Mouse (Mus musculus) midbrain, embryonic 13.5 days (tissue): ENCODE data around the gene Zfp467. TPM values are rescaled to one million over a fixed set of nuclear protein-coding genes. Genes with fewer than 3 reads are reported as not detected.
A peak's percentile ranks its signal among the peaks of the same experiment; 100 is the strongest.

Experiments used
- ATAC-seq: fragments of 200-750 bp; cut with Nextera tagmentation; 2 replicates; pipeline ENCODE4 v1.8.0; 2017; ENCODE audit warnings: mild to moderate bottlenecking, moderate TSS enrichment, moderate library complexity
- H3K27ac ChIP-seq: fragments of 300-500 bp; sonication (generic); 2 replicates; pipeline ENCODE4 v1.5.1; 2015; ENCODE audit warnings: inconsistent platforms, mild to moderate bottlenecking, moderate library complexity
- H3K27me3 ChIP-seq: fragments of 300-500 bp; sonication (generic); 2 replicates; pipeline ENCODE4 v1.6.1; 2015; ENCODE audit warnings: mild to moderate bottlenecking, inconsistent platforms
- H3K36me3 ChIP-seq: fragments of 300-500 bp; sonication (generic); 2 replicates; pipeline ENCODE4 v1.6.1; 2015; ENCODE audit warnings: mild to moderate bottlenecking, inconsistent platforms
- H3K4me1 ChIP-seq: fragments of 300-500 bp; sonication (generic); replicated peaks from 2 replicates; pipeline ENCODE4 v1.6.1; 2015; ENCODE audit warnings: inconsistent platforms
- H3K4me2 ChIP-seq: fragments of 300-500 bp; sonication (generic); replicated peaks from 2 replicates; pipeline ENCODE4 v1.6.1; 2015; ENCODE audit warnings: moderate library complexity, mild to moderate bottlenecking, inconsistent platforms
- H3K4me3 ChIP-seq: fragments of 300-500 bp; sonication (generic); replicated peaks from 2 replicates; pipeline ENCODE4 v1.5.1; 2015; ENCODE audit warnings: mild to moderate bottlenecking, inconsistent platforms
- H3K9ac ChIP-seq: fragments of 300-500 bp; sonication (generic); replicated peaks from 2 replicates; pipeline ENCODE4 v1.6.1; 2015; ENCODE audit warnings: mild to moderate bottlenecking, inconsistent platforms
- H3K9me3 ChIP-seq: fragments of 300-500 bp; sonication (generic); 2 replicates; pipeline ENCODE4 v1.6.1; 2016; ENCODE audit warnings: mild to moderate bottlenecking, inconsistent platforms
- WGBS: fragments of 180-500 bp; shearing (Covaris S2); methylation state at CpG from one replicate; pipeline ENCODE4 v1.1.7; 2015; 5-methylcytosine and 5-hydroxymethylcytosine counted together
- polyA plus RNA-seq: library from polyadenylated mRNA; unstranded; fragments of >200 nt; fragmentation: Nextera tagmentation; extraction: Ambion mirVana; gene quantifications from 2 replicates; pipeline ENCODE4 v1.2.1, GENCODE M21; 2015

The Zfp467 gene
- polyA plus RNA-seq, 1 experiment from 2014 or later, result 24.3 TPM

DNA sequence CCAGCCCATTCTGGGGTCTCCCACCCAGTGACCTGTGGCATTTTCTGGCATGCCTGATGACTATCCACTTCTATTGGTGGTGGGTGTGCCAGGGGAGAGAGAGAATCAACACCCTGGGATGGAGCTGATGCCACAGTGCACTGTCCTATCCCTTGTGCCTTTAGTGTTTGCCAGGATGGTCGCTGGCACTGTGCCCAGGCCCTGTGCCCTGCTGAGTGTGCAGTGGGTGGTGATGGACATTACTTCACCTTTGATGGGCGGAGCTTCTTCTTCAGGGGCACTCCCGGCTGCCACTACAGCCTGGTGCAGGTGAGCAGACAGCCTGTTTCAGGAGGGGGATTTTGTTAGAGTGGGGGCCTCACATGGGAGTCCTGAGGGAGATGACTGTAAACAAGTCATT lies 7.1 kb upstream of the Zfp467 start:
- H3K4me1 ChIP-seq, result 0 out of 2 replicates have a peak, but pooled peaks cover 3% of the 10 kb centered on the region
- H3K9ac ChIP-seq, result no peak overlapping the region
- 75% methylated on average over 3 of the region's 3 CpGs for WGBS
- no peaks in the 10 kb centered on the region for H3K9me3 ChIP-seq
- no peaks in the 10 kb centered on the region for H3K27me3 ChIP-seq
- H3K4me2 ChIP-seq, result no peak overlapping the region
- no peak for ATAC-seq
- no peak overlapping the region for H3K4me3 ChIP-seq
- H3K27ac ChIP-seq, result no peak overlapping the region
- no peaks in the 10 kb centered on the region for H3K36me3 ChIP-seq

DNA sequence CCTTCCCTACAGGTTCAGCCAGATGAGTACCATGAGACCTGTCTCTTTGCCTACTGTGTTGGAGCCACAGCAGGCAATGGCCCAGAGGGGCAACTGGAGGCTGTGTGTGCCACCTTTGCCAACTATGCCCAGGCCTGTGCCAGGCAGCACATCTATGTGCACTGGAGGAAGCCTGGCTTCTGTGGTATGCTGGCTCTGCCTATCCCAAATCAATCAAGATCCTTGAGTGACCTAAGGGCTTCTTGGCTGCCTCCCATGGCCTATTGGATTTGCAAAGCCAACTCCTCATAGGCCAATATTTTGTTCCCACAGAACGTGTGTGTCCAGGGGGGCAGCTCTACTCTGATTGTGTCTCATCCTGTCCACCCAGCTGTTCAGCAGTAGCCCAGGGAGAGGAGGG lies 6.5 kb upstream of the Zfp467 start:
- Histone ChIP-seq H3K9ac (no peak overlapping the region), H3K27ac (no peak overlapping the region), H3K9me3 (no peaks in the 10 kb centered on the region), H3K4me3 (no peak overlapping the region), H3K4me1 (0 out of 2 replicates have a peak, but pooled peaks cover 3% of the 10 kb centered on the region), H3K27me3 (no peaks in the 10 kb centered on the region), H3K36me3 (no peaks in the 10 kb centered on the region), H3K4me2 (no peak overlapping the region)
- no peak for ATAC-seq
- 50% methylated on average over 1 of the region's 1 CpGs for WGBS

DNA sequence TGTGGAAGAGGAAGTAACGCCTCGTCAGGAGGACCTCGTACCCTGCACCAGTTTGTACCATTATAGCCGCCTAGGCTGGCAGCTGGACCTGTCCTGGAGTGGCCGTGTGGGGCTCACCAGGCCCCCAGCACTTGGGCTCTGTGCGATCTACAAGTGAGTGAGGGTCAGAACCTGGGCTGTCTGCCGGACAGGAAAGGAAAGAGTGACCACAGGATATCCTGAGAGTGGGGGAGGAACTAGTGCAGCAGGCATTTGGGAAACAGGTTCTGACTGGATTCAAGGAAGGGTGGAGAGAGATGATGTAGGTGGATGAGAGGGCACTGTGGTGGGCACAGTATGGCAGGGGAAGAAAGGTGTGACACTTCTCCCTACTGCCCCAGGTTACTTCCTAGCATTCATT lies 2.9 kb upstream of the Zfp467 start:
- Histone ChIP-seq H3K9ac (no peak overlapping the region), H3K27ac (no peak overlapping the region), H3K4me2 (no peak overlapping the region), H3K4me3 (no peak overlapping the region), H3K9me3 (no peaks in the 10 kb centered on the region), H3K36me3 (no peaks in the 10 kb centered on the region), H3K4me1 (peaks cover 14% of the 10 kb centered on the region), H3K27me3 (no peaks in the 10 kb centered on the region)
- no peak for ATAC-seq
- 79% methylated on average over 7 of the region's 7 CpGs for WGBS

DNA sequence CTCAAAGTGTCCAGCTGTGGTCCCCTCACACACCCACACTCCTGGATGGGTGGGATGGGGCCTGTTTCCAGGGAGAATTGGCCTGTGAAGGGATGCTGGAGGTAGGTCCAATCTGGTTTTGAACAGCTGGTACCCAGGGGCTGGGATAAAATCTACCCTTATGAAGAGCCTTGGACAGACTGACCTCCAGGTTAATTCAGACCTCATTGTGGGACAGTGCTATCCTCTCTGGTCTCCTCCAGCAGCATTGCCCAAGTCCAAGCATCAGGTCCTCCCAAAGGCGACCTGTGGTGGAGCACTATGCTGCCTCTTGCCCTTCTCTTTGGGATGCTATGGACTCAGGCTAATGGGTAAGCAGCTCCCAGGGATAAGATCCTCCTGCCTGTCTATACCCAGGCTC lies 2.3 kb upstream of the Zfp467 start, which contains the start of gene Sspo:
Sspo (plus strand) TSS at position 301 of the 400 bp plus-strand sequence.
- WGBS, result 92% methylated on average over 1 of the region's 1 CpGs
- Histone ChIP-seq H3K9me3 (no peaks in the 10 kb centered on the region), H3K9ac (no peak within 1 kb of the TSS), H3K27me3 (no peaks in the 10 kb centered on the region), H3K27ac (no peak within 1 kb of the TSS), H3K4me1 (peaks cover 19% of the 10 kb centered on the region), H3K36me3 (no peaks in the 10 kb centered on the region), H3K4me2 (no peak within 1 kb of the TSS), H3K4me3 (no peak within 1 kb of the TSS)
- no peak for ATAC-seq

DNA sequence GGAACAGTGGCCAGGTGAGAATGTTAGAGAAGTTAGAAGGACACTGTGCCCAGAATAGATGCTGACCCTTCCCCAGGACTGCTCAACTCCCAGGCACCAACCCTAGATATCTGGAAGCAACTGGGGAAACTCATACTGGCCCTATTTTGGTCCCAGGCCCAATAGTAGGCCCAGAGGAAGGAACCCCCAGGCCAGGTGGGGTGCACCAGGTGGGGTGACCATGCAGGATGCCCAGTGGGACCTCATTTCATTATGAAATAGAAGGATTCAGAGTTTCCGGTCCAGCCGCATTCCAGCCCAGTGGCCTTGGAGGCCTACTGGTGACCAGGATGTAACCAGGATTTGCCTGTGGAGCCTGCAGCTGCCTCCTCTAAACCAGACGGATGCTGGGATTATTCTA lies 1.3 kb upstream of the Zfp467 start:
- 64% methylated on average over 3 of the region's 3 CpGs for WGBS
- ATAC-seq, result no peak
- Histone ChIP-seq H3K36me3 (peaks cover 7% of the 10 kb centered on the region), H3K9ac (no peak overlapping the region), H3K4me3 (no peak overlapping the region), H3K27me3 (no peaks in the 10 kb centered on the region), H3K9me3 (no peaks in the 10 kb centered on the region), H3K4me2 (no peak overlapping the region), H3K4me1 (peaks cover 19% of the 10 kb centered on the region), H3K27ac (no peak overlapping the region)

DNA sequence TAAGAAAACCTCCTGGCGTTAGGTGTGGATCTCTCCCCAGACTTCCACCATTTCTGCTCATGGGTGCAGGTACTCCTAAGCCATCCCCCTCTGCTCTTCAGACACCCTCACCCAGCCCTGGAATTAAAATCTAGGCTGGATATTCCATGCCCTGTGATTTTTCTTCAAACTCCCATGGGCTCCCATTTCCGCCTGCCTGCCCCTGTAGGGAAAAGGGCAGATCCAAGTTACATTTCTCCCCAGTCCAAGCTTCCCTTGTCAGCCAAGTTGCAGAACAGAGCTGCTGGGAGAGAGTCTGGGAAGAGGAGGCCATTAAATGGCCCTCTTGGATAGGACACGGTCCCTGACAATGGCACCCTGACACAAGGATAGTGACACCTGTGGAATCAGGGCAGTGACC lies 631 bp upstream of the Zfp467 start:
- Histone ChIP-seq H3K27me3 (0 out of 2 replicates have a peak, but pooled peaks cover under 1% of the 10 kb centered on the region), H3K4me1 (peaks cover 20% of the 10 kb centered on the region), H3K27ac (peak overlapping the region; percentile 80), H3K9ac (peak overlapping the region; percentile 87; the same call in 1 of the 2 replicates), H3K4me3 (peak overlapping the region; percentile 80), H3K9me3 (no peaks in the 10 kb centered on the region), H3K36me3 (peaks cover 13% of the 10 kb centered on the region), H3K4me2 (peak overlapping the region; percentile 95)
- ATAC-seq, result no peak
- 34% methylated on average over 3 of the region's 3 CpGs for WGBS

DNA sequence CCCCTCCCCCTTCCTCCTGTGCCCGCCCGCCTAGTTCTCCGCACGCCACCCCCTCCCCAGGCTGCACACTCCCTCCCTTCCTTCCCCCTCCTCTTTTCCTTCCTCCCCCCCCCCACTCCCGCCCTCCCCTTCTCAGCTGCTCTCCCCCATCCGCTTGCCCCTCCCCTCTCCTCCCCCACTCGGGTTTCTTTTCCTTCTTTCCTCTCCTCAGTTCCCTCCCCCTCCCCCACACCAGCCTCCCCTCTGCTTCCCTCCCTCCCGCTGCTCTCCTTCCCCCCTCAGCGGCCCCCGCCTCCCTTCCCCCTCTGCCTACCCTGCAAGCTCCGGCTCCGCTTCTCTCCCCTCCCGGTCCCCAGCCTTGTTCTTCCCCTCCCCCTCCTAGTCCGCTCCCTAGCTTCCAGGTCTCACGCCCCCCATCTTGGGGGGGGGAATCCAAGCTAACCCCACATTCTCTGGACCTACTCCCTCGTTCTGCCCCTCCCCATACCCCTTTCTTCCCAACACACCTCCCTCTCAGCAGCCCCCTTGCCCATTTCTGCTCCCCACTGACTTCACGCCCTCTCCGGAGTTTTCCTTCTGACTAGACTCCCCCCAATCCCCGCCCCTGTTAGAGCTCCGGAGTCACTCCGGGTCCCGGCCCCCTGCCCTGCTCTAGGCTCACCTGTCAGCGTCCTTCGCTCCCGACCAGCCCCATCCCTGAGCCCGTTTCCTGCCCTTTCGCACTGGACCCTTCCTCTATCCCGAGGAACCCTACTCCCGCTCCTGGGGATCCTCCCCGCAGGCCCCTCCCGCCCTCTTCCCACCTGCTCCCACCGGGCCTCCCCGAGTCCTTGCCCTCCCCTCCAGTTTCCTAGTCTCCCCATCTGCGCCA lies 1.1 kb downstream of the Zfp467 start:
- Histone ChIP-seq H3K27me3 (peaks cover 15% of the 10 kb centered on the region), H3K9ac (peak overlapping the region; percentile 87), H3K36me3 (peaks cover 14% of the 10 kb centered on the region), H3K4me3 (peak overlapping the region; percentile 80), H3K4me2 (peak overlapping the region; percentile 95), H3K4me1 (peaks cover 34% of the 10 kb centered on the region), H3K27ac (peak overlapping the region; percentile 80), H3K9me3 (no peaks in the 10 kb centered on the region)
- 3% methylated on average over 34 of the region's 34 CpGs for WGBS
- peak; percentile 72 for ATAC-seq

DNA sequence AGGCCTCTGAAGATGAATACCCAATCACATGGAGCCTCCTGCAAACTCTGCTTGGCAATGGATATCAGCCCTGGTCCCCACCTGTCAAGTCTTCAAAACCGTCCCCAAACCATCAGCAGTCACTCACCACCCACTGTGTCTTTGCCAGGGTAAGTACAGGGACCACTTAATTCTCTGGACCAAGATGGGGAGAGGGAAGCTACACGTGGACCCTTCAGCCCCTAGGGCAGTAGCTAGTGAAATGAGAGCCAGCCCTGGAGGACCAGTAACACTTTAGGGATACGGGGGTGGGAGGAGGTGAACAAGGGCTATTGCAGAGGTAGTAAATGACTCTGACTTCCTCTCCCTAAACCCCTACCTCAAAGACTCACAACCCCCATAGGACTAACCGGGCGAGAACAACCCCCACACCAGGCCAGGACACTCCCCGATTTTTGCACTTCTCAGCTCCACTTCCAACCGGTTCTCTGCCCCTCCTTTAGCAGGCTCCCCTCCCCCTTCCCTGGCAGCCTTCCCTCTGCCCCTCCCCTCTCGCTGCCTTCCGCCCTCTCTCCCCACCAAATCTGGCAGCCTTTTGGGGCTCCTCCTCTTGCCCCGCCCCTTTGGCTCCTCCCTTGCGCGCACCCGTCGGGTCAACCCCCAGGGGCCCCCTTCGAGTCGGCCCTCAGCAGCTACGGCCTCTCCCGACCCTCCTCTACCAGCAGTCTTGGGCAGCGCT lies 1.9 kb downstream of the Zfp467 start:
- Histone ChIP-seq H3K9me3 (no peaks in the 10 kb centered on the region), H3K9ac (peak overlapping the region; percentile 58), H3K4me1 (peaks cover 42% of the 10 kb centered on the region), H3K27ac (peak overlapping the region; percentile 80), H3K4me2 (peak overlapping the region; percentile 95), H3K36me3 (peaks cover 16% of the 10 kb centered on the region), H3K4me3 (peak overlapping the region; percentile 80), H3K27me3 (peaks cover 23% of the 10 kb centered on the region)
- ATAC-seq, result peak; percentile 86
- under 1% methylated on average over 19 of the region's 19 CpGs for WGBS

DNA sequence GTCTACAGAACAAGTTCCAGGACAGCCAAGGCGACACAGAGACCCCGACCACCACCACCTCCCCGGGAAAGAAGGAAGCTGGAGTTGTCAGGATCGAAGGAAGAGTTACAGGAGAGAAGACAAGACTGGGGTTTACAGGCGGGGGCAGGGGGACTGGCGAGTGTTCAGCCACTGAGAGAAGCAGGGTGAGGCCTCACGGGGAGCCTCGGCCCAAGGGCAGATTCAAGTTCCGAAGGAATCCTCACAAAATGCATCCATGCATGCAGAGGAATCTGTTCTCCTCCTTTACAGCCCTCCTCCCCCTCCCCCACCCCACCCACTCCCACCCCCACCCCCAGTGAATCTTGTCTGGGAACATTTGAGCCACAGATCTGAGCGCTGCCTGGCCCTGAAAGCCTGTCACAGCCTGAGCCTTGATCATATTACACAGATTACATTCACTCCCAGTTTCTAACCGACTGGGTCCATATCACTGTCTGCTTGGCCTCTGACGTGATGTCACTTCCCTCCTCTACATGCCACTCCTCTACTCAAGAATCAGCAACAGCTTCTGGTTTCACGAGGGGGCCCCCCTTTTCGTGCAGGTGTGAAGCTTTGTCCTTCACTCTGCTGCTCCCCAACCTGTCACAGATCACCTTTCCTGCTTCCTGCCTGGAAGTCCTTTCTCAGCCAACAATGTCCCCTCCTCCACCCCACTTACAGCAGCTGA lies 5.2 kb downstream of the Zfp467 start:
- H3K9me3 ChIP-seq, result no peaks in the 10 kb centered on the region
- peaks cover 42% of the 10 kb centered on the region for H3K4me1 ChIP-seq
- H3K27me3 ChIP-seq, result peaks cover 47% of the 10 kb centered on the region
- no peak overlapping the region for H3K27ac ChIP-seq
- no peak overlapping the region for H3K4me3 ChIP-seq
- H3K9ac ChIP-seq, result no peak overlapping the region
- H3K4me2 ChIP-seq, result no peak overlapping the region
- ATAC-seq, result no peak
- H3K36me3 ChIP-seq, result peaks cover 32% of the 10 kb centered on the region
- 43% methylated on average over 14 of the region's 14 CpGs for WGBS

DNA sequence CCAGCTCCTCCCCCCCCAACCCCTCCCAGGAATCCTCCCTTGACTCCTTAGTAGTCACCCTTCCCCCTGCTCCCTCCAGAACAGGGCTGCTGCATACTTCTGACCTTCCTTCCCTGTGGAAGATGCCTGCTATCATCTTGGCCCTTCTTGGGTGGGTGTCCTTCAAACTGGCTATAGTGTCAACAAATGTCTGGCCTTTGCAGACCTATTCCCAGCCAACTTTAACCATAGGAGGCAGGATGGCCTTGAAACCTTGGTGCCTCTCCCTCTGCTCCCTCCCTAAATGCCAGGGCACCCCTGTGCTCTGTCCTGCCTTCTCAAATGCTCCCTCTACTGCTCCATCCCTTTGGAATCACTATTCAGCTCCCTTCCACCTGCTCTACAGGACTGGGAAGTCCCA lies 6.0 kb downstream of the Zfp467 start:
- Histone ChIP-seq H3K4me1 (peaks cover 42% of the 10 kb centered on the region), H3K27me3 (peaks cover 47% of the 10 kb centered on the region), H3K4me3 (no peak overlapping the region), H3K4me2 (no peak overlapping the region), H3K27ac (no peak overlapping the region), H3K9me3 (no peaks in the 10 kb centered on the region), H3K9ac (no peak overlapping the region), H3K36me3 (peaks cover 32% of the 10 kb centered on the region)
- ATAC-seq, result no peak

DNA sequence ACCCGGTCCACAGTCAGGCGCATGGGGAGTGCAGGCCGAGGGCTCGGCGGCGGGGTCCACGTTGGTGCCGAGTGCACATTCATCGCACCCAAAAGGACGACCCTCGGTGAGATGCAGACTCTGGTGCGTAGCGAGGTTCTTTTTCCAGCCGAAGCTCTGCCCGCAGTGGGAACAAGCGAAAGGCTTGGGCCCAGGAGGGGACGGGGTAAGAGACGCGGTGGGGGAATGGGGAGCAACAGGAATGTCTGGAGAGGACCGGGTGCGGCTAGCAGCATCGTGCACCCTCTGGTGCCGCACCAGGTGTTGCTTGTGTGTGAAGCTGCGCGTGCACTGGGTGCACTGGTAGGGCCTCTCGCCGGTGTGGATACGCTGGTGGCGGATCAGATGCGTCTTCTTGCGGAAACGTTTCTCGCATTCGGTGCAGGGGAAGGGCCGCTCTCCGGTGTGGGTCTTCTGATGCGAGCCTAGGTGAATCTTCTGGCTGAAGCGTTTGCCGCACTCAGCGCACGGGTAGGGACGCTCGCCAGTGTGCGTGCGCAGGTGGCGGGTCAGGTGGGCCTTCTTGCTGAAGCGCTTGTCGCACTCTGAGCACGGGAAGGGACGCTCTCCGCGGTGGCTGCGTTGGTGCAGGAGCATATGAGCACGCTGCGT lies 7.0 kb downstream of the Zfp467 start:
- WGBS, result 11% methylated on average over 55 of the region's 55 CpGs

More for the DNA sequence above, 7.0 kb downstream of the Zfp467 start:
- peak; percentile 35 for ATAC-seq
- Histone ChIP-seq H3K4me2 (peak overlapping the region; percentile 47), H3K27ac (no peak overlapping the region), H3K9me3 (no peaks in the 10 kb centered on the region), H3K27me3 (peaks cover 47% of the 10 kb centered on the region), H3K4me1 (peaks cover 40% of the 10 kb centered on the region), H3K4me3 (peak overlapping the region; percentile 25), H3K36me3 (peaks cover 32% of the 10 kb centered on the region), H3K9ac (peak overlapping the region; percentile 42)
